Mouse (Mus musculus): ENCODE results near the gene Adarb1. TPM values are rescaled to one million over a fixed set of nuclear protein-coding genes. Genes with fewer than 3 reads are reported as not detected.

The Adarb1 gene
- polyA plus RNA-seq, 1 experiment from 2014 or later = 0.16 TPM

DNA sequence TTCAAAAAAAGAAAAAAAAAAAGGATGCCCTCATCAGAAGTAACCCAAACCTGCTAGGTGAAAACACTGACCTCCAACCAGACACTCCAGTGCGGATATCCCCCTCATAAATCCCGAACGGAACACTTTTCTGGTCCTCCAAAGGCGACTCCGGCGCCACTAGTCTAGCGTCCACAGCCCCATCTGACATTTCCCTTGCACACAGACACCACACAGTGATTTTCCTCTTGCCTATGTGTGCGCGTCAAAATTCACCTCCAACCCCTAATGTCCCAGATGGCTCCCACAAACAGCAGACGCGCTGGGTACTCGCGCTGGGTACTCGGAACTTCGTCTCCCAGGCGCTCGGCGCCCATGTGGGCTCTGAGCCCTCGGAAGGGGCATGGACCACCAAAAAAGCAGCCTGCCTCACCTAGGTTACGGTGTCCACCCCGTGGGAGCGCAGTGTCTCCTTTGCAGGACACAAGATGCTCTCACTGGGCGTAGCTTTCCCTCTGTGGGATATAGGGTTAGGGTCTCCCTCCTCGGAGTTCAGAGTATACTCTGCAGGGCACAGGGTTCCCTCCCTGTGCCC lies 1.3 kb downstream of the Adarb1 start:
- Histone ChIP-seq H3K36me3 (ENCODE audit: inconsistent target) (no peaks in the 10 kb centered on the region), H3K4me3 (ENCODE audit: inconsistent target) (no peak overlapping the region), H3K79me2 (ENCODE audit: inconsistent target) (no peaks in the 10 kb centered on the region), H3K27ac (no peak overlapping the region)
- 23% methylated on average over 24 of the region's 24 CpGs for WGBS (ENCODE audit: missing documents)

DNA sequence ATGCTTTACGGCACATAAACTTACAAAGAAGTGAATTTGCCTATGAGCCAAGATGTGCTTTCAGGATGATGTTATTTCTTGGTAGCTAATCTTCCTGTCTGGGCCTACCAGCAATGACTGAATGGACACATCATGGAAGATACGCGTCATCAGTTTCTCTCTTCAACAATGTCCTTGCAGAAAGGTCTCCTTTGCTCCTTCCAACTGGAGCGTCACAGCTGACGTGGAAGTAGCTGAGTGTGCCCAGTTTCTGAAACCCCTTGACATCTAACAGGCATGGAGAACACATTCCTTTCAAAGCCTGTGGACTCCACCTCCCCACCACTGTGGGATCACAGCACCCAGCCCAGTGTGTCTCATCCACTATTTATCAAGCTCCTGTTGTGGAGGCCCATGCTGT lies 2.2 kb downstream of the Adarb1 start:
- 100% methylated on average over 5 of the region's 5 CpGs for WGBS (ENCODE audit: missing documents)
- H3K4me3 ChIP-seq (ENCODE audit: inconsistent target) = no peak overlapping the region
- no peak overlapping the region for H3K27ac ChIP-seq
- no peaks in the 10 kb centered on the region for H3K36me3 ChIP-seq (ENCODE audit: inconsistent target)
- H3K79me2 ChIP-seq (ENCODE audit: inconsistent target) = no peaks in the 10 kb centered on the region

DNA sequence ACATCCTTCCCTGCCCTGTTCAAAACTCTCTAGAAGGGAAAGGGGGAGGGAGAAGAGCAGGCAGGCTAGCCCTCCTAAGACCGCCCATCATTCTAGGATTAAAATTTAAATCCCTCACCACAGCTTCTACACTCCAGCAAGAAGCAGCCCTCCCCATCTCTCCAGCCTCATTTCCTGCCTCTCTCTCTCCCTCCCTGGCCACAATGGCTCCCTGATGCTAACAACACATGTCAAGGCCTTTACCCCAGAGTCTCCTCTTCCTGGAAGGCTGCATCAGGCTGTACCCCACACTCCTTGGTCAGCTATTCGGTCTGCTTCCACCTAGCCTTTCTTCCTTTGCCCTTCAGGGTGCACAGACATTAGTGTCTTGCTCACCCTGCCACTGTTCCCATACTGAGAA lies 4.3 kb downstream of the Adarb1 start:
- Histone ChIP-seq H3K27ac (no peak overlapping the region), H3K36me3 (ENCODE audit: inconsistent target) (no peaks in the 10 kb centered on the region), H3K79me2 (ENCODE audit: inconsistent target) (no peaks in the 10 kb centered on the region), H3K4me3 (ENCODE audit: inconsistent target) (no peak overlapping the region)
- 71% methylated on average over 1 of the region's 2 CpGs for WGBS (ENCODE audit: missing documents)

DNA sequence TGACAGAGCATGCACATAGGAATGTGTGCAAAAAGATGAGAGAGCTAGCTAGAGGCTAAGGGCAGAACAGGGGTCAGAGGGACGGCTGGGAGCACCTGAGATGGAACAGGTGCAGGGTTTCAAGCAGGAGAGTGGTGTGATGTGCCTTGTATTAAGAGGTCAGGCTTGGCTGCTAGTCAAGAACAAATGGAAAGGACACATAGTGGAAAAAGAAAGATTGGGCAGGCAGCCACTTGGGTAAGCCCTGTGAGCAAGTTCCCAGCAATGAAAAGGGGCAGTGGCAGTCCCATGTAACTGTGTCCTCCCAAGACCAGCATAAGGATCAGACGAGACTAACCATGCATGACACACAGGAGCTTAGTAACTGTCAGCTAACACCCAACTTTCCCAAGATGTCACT lies 8.9 kb downstream of the Adarb1 start:
- Histone ChIP-seq H3K36me3 (ENCODE audit: inconsistent target) (no peaks in the 10 kb centered on the region), H3K79me2 (ENCODE audit: inconsistent target) (no peaks in the 10 kb centered on the region), H3K27ac (no peak overlapping the region), H3K4me3 (ENCODE audit: inconsistent target) (no peak overlapping the region)
- WGBS (ENCODE audit: missing documents) = 91% methylated on average over 2 of the region's 2 CpGs

DNA sequence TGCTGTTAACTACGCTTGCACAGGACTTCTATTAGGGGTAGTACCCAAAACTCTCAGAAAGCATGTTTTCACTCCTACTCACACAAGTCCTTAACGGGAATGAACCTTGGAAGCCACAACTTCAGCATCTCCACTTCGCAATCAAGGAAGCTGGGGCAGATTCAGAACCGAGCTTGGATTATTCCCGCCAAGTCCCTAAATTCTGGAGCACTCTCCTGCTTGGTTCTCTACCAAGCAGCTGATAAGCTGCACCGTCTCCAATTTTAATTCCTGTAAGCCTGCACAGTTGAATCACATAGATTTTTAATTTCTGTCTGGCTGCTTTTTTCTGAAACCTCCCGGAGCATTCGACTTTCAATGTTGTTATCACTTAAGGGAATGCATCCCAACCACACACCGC lies 9.8 kb downstream of the Adarb1 start:
- WGBS (ENCODE audit: missing documents) = 92% methylated on average over 9 of the region's 9 CpGs
- Histone ChIP-seq H3K4me3 (ENCODE audit: inconsistent target) (no peak overlapping the region), H3K36me3 (ENCODE audit: inconsistent target) (no peaks in the 10 kb centered on the region), H3K79me2 (ENCODE audit: inconsistent target) (no peaks in the 10 kb centered on the region), H3K27ac (no peak overlapping the region)

DNA sequence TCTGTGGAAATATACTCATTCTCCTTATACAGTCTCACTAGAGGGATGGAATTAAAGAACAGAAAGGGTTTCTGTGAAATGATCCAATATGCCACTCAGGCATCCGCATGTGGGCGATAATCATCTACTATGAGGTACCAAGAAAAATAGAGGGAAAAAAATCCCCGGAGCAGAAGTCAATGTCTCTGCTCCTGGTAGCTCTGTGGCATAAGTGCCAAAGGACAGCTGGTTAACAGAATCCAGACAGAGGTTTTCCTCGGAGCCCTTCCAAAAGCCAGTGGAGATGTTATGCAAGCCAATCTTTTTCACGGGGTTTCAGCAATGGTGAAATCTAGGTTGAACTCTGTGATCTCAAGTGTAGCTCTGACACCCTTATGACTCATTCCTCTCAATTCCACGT lies 11.6 kb downstream of the Adarb1 start:
- Histone ChIP-seq H3K4me3 (ENCODE audit: inconsistent target) (no peak overlapping the region), H3K27ac (no peak overlapping the region), H3K36me3 (ENCODE audit: inconsistent target) (no peaks in the 10 kb centered on the region), H3K79me2 (ENCODE audit: inconsistent target) (no peaks in the 10 kb centered on the region)
- WGBS (ENCODE audit: missing documents) = 84% methylated on average over 6 of the region's 6 CpGs

DNA sequence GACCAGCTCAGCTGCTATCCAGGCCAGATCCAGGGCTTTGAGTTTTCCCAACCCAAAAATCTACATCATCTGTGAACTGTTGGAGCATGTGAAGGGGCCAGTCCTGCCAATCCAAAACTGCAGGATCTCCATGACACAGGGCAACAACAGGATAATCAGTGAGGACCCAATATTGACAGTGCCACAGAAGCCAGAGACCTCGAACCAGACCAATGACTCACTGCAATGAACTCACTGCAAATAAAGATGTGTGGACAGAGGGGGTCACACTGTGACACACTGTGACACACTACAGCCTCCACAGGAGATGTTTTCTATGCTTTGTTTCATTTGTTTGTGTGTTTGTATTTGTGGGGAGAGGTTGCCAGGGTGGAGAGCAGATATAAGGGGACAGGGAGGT lies 15.6 kb downstream of the Adarb1 start:
- H3K27ac ChIP-seq = no peak overlapping the region
- H3K4me3 ChIP-seq (ENCODE audit: inconsistent target) = no peak overlapping the region
- WGBS (ENCODE audit: missing documents) = 67% methylated on average over 1 of the region's 1 CpGs
- H3K36me3 ChIP-seq (ENCODE audit: inconsistent target) = no peaks in the 10 kb centered on the region
- no peaks in the 10 kb centered on the region for H3K79me2 ChIP-seq (ENCODE audit: inconsistent target)

DNA sequence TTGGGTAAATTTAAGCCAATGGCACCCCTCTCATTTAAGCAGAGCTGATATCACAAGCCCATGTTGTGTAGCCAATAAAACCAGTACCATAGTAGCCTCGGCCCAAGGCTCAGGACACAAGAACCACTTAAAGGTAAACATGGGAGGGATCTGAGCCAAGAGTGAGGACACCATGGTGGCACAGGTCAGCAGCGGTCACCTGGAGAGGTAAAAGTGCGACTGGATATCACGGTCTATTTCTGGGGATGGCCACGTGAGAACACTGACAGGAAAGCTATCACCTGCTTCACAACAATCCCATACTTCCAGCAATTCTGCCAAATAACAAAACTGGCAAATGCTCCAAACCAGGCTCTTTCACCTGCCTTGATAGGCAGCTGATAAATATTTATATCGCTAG lies 17.0 kb downstream of the Adarb1 start:
- Histone ChIP-seq H3K4me3 (ENCODE audit: inconsistent target) (no peak overlapping the region), H3K27ac (no peak overlapping the region), H3K36me3 (ENCODE audit: inconsistent target) (no peaks in the 10 kb centered on the region), H3K79me2 (ENCODE audit: inconsistent target) (no peaks in the 10 kb centered on the region)
- whole genome bisulfite sequencing (ENCODE audit: missing documents) = 97% methylated on average over 6 of the region's 6 CpGs

DNA sequence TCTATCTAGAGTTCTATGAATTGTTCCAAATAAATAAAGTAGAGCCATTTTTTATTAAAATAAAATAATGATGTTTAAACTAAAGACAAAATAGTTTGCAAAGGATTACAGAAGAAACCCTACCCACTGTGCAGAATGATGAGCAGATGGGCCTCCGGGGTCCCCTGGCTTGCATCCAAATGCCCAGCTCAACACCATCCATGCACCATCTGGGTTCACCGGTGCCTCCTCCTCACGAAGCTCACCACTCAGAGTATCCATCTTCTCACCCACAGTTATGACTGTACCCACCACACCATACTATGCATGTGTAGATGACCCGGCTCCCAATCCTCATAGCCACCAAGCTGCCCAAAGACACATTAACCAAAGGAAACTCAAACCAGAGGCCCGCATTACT lies 18.1 kb downstream of the Adarb1 start:
- Histone ChIP-seq H3K27ac (no peak overlapping the region), H3K4me3 (ENCODE audit: inconsistent target) (no peak overlapping the region), H3K79me2 (ENCODE audit: inconsistent target) (no peaks in the 10 kb centered on the region), H3K36me3 (ENCODE audit: inconsistent target) (no peaks in the 10 kb centered on the region)
- 82% methylated on average over 5 of the region's 5 CpGs for WGBS (ENCODE audit: missing documents)

DNA sequence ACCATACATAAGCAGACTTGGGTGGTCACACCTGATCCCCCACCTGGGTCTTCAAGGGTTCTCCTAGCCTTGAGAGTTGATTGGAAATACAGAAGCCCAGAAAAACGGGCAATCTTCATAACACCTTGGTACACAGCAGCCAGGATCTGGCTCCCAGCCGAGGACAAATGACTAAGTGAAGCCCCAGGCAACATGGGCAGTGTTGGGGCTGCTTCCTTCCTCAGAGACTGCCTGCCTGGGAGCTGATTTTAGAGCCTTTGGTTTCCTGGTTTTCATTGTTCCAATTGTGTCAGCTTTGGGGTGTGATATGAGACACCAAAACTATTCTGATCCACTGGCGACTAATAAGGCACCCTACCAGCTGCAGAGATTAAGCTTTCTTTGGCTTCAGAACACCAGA lies 20.0 kb downstream of the Adarb1 start:
- Histone ChIP-seq H3K79me2 (ENCODE audit: inconsistent target) (no peaks in the 10 kb centered on the region), H3K4me3 (ENCODE audit: inconsistent target) (no peak overlapping the region), H3K36me3 (ENCODE audit: inconsistent target) (no peaks in the 10 kb centered on the region), H3K27ac (no peak overlapping the region)
- 8% methylated on average over 3 of the region's 3 CpGs for WGBS (ENCODE audit: missing documents)

DNA sequence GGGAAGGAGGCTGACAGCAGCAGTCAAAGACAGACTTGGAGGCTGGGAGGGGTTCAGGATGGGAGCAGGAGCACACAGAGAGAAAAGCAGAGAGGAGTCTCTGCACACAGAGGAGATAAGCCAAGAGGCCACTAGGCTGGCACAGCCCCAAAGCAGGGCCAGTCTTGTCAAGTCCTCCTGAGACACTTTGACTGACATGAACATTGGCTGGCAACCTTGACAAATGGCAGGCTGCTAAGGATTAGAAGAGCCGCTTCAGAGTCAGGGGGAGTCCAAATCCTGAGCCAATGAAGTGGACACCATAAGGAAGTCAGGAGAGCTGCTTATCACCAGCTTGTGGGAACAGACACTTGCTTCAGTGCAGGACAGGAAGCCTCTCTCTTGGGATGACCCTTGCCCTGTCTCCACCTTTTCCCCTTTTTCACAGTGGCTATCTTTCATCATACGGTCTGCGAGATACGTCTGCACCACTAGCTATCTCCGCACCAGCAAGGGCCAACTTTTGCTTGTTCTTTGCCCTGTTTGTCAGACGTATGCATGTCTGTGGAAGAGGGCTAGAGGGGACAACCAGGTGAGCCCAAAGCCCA lies 20.9 kb downstream of the Adarb1 start:
- WGBS (ENCODE audit: missing documents) = 88% methylated on average over 6 of the region's 6 CpGs
- Histone ChIP-seq H3K79me2 (ENCODE audit: inconsistent target) (no peaks in the 10 kb centered on the region), H3K36me3 (ENCODE audit: inconsistent target) (no peaks in the 10 kb centered on the region), H3K4me3 (ENCODE audit: inconsistent target) (no peak overlapping the region), H3K27ac (no peak overlapping the region)

DNA sequence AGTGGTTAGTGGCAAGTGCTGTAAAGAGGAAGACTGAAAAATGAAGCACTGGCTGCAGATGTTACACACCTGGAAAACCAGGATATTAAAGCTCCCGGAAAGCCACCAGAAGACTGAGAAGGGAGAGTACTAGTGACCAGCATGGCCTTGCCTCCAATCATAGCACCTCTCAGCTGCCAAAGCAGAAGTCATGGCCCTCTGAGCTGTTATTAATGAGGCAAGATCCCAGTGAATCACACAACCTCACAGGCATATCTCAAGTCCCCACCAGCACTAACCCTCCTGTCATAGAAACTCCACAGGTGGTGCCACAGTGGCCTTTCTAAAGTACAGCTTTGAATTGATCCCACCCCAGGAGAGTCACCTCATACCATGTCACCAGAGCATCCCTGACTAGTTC lies 22.1 kb downstream of the Adarb1 start:
- Histone ChIP-seq H3K27ac (no peak overlapping the region), H3K36me3 (ENCODE audit: inconsistent target) (no peaks in the 10 kb centered on the region), H3K79me2 (ENCODE audit: inconsistent target) (no peaks in the 10 kb centered on the region), H3K4me3 (ENCODE audit: inconsistent target) (no peak overlapping the region)
- 100% methylated on average over 1 of the region's 1 CpGs for WGBS (ENCODE audit: missing documents)

DNA sequence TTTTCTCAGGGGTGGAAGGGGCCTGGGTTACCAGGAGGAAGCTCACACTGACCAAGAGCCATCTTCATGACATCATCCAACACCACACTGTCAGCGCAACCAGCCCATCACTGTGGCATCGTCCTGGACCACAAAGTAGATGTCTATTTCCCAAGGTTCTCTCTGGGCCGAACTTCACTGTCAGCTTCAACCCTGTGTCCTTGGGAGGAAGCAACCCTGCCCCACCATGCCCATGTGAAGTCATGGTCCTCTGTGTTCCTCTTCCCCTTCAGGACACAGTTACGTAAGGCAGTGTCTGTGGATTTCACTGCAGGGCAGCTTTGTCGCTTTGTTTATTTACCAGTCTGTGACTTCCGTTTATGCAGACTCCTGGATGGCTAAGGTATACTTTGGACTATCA lies 27.0 kb downstream of the Adarb1 start:
- Histone ChIP-seq H3K27ac (no peak overlapping the region), H3K36me3 (ENCODE audit: inconsistent target) (no peaks in the 10 kb centered on the region), H3K4me3 (ENCODE audit: inconsistent target) (no peak overlapping the region), H3K79me2 (ENCODE audit: inconsistent target) (no peaks in the 10 kb centered on the region)
- WGBS (ENCODE audit: missing documents) = 81% methylated on average over 6 of the region's 6 CpGs

DNA sequence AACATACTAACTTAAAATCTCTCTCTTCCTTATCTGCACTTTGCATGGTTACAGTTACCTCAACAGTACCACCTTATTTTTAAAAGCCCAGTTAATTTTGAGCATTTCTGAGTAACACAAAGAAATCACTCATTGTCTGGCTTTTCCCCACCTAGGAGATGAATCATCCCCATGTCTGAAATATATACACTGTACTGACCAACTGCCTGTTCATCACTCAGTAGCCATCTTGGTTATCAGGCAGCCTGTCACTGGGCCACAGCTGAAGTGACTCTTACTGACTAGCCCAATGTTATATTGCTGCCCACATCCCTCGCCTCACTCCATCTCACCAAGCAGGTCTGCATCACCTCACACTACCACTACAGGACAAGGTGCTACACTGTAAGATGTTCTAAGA lies 30.5 kb downstream of the Adarb1 start:
- WGBS (ENCODE audit: missing documents) = 91% methylated on average over 1 of the region's 1 CpGs

DNA sequence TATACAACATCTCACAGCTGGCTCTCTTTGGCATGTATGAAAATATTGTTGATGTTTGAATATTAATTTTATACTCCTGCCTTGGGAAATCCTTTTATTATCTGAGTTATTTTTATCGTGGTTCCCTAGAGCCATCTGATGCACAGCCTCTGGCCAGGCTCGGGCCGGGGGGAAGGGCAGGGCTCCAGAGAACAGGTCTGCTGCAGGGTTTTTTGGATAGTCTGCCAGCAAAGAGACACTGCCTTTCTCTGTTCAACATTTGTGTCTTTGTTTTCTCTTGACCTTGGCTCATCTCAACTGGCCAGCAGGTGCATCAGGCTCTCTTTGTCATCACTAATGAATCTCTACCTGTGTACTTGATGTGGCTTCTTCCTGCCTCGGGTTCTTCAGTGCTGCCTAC lies 32.3 kb downstream of the Adarb1 start:
- 82% methylated on average over 4 of the region's 4 CpGs for WGBS (ENCODE audit: missing documents)
- no peak overlapping the region for H3K27ac ChIP-seq
- H3K4me3 ChIP-seq (ENCODE audit: inconsistent target) = no peak overlapping the region
- H3K79me2 ChIP-seq (ENCODE audit: inconsistent target) = no peaks in the 10 kb centered on the region
- H3K36me3 ChIP-seq (ENCODE audit: inconsistent target) = no peaks in the 10 kb centered on the region

More for the DNA sequence above, 30.5 kb downstream of the Adarb1 start:
- no peaks in the 10 kb centered on the region for H3K36me3 ChIP-seq (ENCODE audit: inconsistent target)
- no peak overlapping the region for H3K4me3 ChIP-seq (ENCODE audit: inconsistent target)
- H3K79me2 ChIP-seq (ENCODE audit: inconsistent target) = no peaks in the 10 kb centered on the region
- H3K27ac ChIP-seq = no peak overlapping the region

DNA sequence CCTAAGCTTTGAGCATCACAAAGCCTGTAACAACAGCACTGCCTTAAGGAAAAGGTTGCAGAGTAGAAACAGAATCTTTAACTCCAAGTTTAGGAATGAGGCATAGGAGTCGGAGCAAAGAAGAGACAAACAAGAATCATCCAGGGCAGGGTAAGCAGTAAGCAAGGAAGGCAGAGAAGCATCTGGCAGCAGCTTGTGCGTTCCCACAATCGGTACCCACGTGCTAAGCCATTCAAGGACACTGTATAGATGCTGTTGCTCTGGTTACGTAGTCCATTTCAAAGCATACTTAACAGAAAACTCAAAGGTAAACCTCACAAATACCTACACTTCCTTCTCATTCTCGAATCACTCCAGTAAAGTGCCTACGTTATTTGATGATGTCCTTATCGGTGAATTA lies 35.0 kb downstream of the Adarb1 start:
- no peak overlapping the region for H3K4me3 ChIP-seq (ENCODE audit: inconsistent target)
- 96% methylated on average over 8 of the region's 8 CpGs for WGBS (ENCODE audit: missing documents)
- H3K36me3 ChIP-seq (ENCODE audit: inconsistent target) = no peaks in the 10 kb centered on the region
- no peaks in the 10 kb centered on the region for H3K79me2 ChIP-seq (ENCODE audit: inconsistent target)
- H3K27ac ChIP-seq = no peak overlapping the region
